Mouse (Mus musculus) MEL (cell line): Measurements from ENCODE around the gene Pde4dip. TPM values are rescaled to one million over a fixed set of nuclear protein-coding genes. Genes with fewer than 3 reads are reported as not detected.

Experiments
- DNase-seq: peaks from one replicate; pipeline ENCODE4 v3.0.0; 2011; ENCODE audit warnings: low read depth, low spot score
- H3K27ac ChIP-seq: 2 replicates; pipeline ENCODE4 v1.5.1; 2012; ENCODE audit warnings: low read depth, mild to moderate bottlenecking, control low read depth, low read length, moderate library complexity; ENCODE audit not compliant: control insufficient read depth
- H3K27me3 ChIP-seq, 2 experiments: fragments of 150-350 bp in 1 of 2; sonication (generic) in 1 of 2; 2 replicates each; pipeline ENCODE4 v1.6.1; 2012; ENCODE audit warnings: low read length in 2 of 2, mild to moderate bottlenecking in 2 of 2, improper control_type of control experiment in 1 of 2, moderate library complexity in 1 of 2; ENCODE audit not compliant: insufficient read depth in 2 of 2, control insufficient read depth in 1 of 2
- H3K36me3 ChIP-seq, 2 experiments: 2 replicates each; pipeline ENCODE4 v1.6.1; 2012 to 2014; ENCODE audit warnings: low read length in 2 of 2, improper control_type of control experiment in 1 of 2, inconsistent platforms in 1 of 2, mild to moderate bottlenecking in 1 of 2; ENCODE audit not compliant: insufficient read depth in 2 of 2, control insufficient read depth in 1 of 2
- H3K4me1 ChIP-seq, 2 experiments: fragments of 150-350 bp in 1 of 2; sonication (generic) in 1 of 2; 2 replicates each; pipeline ENCODE4 v1.6.1; 2012; ENCODE audit warnings: low read length in 2 of 2, improper control_type of control experiment in 1 of 2, mild to moderate bottlenecking in 1 of 2; ENCODE audit not compliant: insufficient read depth in 2 of 2, control insufficient read depth in 1 of 2
- H3K4me3 ChIP-seq, 2 experiments: fragments of 150-350 bp in 1 of 2; sonication (generic) in 1 of 2; 2 replicates each; pipeline ENCODE4 v1.5.1; 2012; ENCODE audit warnings: low read depth in 2 of 2, low read length in 2 of 2, mild to moderate bottlenecking in 2 of 2, moderate library complexity in 2 of 2, control low read depth in 1 of 2, improper control_type of control experiment in 1 of 2; ENCODE audit not compliant: control insufficient read depth in 1 of 2, insufficient read depth in 1 of 2
- H3K79me2 ChIP-seq: 2 replicates; pipeline ENCODE4 v1.6.1; 2012; ENCODE audit warnings: mild to moderate bottlenecking, low read length, moderate library complexity; ENCODE audit not compliant: control insufficient read depth, poor library complexity, insufficient read depth
- H3K9ac ChIP-seq: 2 replicates; pipeline ENCODE4 v1.6.1; 2012; ENCODE audit warnings: low read depth, mild to moderate bottlenecking, control low read depth, low read length, moderate library complexity; ENCODE audit not compliant: control insufficient read depth, poor library complexity, severe bottlenecking
- H3K9me3 ChIP-seq: fragments of 150-350 bp; sonication (generic); replicated peaks from 2 replicates; pipeline ENCODE4 v1.6.1; 2012; ENCODE audit warnings: mild to moderate bottlenecking, low read length, improper control_type of control experiment, moderate library complexity; ENCODE audit not compliant: insufficient read depth
- CHD1 ChIP-seq: IDR thresholded peaks from 2 replicates; pipeline ENCODE4 v1.6.1; 2012; ENCODE audit warnings: low read depth, mild to moderate bottlenecking, inconsistent platforms, low read length, improper control_type of control experiment
- CTCF ChIP-seq, 3 experiments: IDR thresholded peaks in 2 of 3; conservative IDR thresholded peaks in 1 of 3; 2 replicates each; pipeline ENCODE4 v1.5.1; 2011 to 2012; ENCODE audit warnings: low read length in 3 of 3, low read depth in 2 of 3, mild to moderate bottlenecking in 2 of 3, improper control_type of control experiment in 1 of 3, inconsistent platforms in 1 of 3, mixed read lengths in 1 of 3, moderate library complexity in 1 of 3; ENCODE audit not compliant: control insufficient read depth in 1 of 3, insufficient read depth in 1 of 3, poor library complexity in 1 of 3, severe bottlenecking in 1 of 3
- E2F4 ChIP-seq: IDR thresholded peaks from 2 replicates; pipeline ENCODE4 v1.6.1; 2011; ENCODE audit warnings: low read depth, low read length, improper control_type of control experiment, borderline replicate concordance
- EP300 ChIP-seq, 2 experiments: IDR thresholded peaks; 2 replicates each; pipeline ENCODE4 v1.6.1; 2011; ENCODE audit warnings: improper control_type of control experiment in 2 of 2, low read length in 2 of 2, low read depth in 1 of 2, mild to moderate bottlenecking in 1 of 2
- ETS1 ChIP-seq: IDR thresholded peaks from 2 replicates; pipeline ENCODE4 v1.6.1; 2012; ENCODE audit warnings: low read depth, mild to moderate bottlenecking, inconsistent platforms, low read length, improper control_type of control experiment, moderate library complexity
- GATA1 ChIP-seq: IDR thresholded peaks from 2 replicates; pipeline ENCODE4 v1.6.1; 2011; ENCODE audit warnings: low read depth, low read length, improper control_type of control experiment
- JUND ChIP-seq: IDR thresholded peaks from 2 replicates; pipeline ENCODE4 v1.6.1; 2011; ENCODE audit warnings: low read depth, mild to moderate bottlenecking, improper control_type of control experiment, low read length
- MAX ChIP-seq: IDR thresholded peaks from 2 replicates; pipeline ENCODE4 v1.6.1; 2011; ENCODE audit warnings: low read length, improper control_type of control experiment
- MAZ ChIP-seq: IDR thresholded peaks from 2 replicates; pipeline ENCODE4 v1.6.1; 2012; ENCODE audit warnings: low read depth, mild to moderate bottlenecking, inconsistent platforms, low read length, improper control_type of control experiment
- MEF2A ChIP-seq: IDR thresholded peaks from 2 replicates; pipeline ENCODE4 v1.6.1; 2014; ENCODE audit warnings: low read depth, mild to moderate bottlenecking, inconsistent platforms, low read length, improper control_type of control experiment; ENCODE audit not compliant: poor library complexity, insufficient replicate concordance, severe bottlenecking; ENCODE audit errors: extremely low read depth
- MYB ChIP-seq: IDR thresholded peaks from 2 replicates; pipeline ENCODE4 v1.6.1; 2011; ENCODE audit warnings: mild to moderate bottlenecking, low read depth, low read length, improper control_type of control experiment
- MYC ChIP-seq: IDR thresholded peaks from 2 replicates; pipeline ENCODE4 v1.6.1; 2011; ENCODE audit warnings: low read depth, mild to moderate bottlenecking, low read length, improper control_type of control experiment, moderate library complexity
- NELFE ChIP-seq: IDR thresholded peaks from 2 replicates; pipeline ENCODE4 v1.6.1; 2011; ENCODE audit warnings: low read depth, low read length, improper control_type of control experiment
- POLR2A ChIP-seq, 2 experiments: IDR thresholded peaks; 2 replicates each; pipeline ENCODE4 v1.6.1; 2011 to 2012; ENCODE audit warnings: low read length in 2 of 2, mild to moderate bottlenecking in 2 of 2, control low read depth in 1 of 2, improper control_type of control experiment in 1 of 2, low read depth in 1 of 2, moderate library complexity in 1 of 2; ENCODE audit not compliant: control insufficient read depth in 1 of 2, insufficient read depth in 1 of 2, poor library complexity in 1 of 2
- POLR2AphosphoS2 ChIP-seq: IDR thresholded peaks from 2 replicates; pipeline ENCODE4 v1.6.1; 2011; ENCODE audit warnings: low read length, improper control_type of control experiment
- POLR2AphosphoS5 ChIP-seq: IDR thresholded peaks from 2 replicates; pipeline ENCODE4 v1.6.1; 2012; ENCODE audit warnings: low read depth, borderline replicate concordance, mild to moderate bottlenecking, inconsistent platforms, low read length, moderate library complexity, mixed read lengths
- RAD21 ChIP-seq: IDR thresholded peaks from 2 replicates; pipeline ENCODE4 v1.6.1; 2011; ENCODE audit warnings: mild to moderate bottlenecking, low read depth, low read length, improper control_type of control experiment
- RCOR1 ChIP-seq: IDR thresholded peaks from 2 replicates; pipeline ENCODE4 v1.6.1; 2012; ENCODE audit warnings: low read depth, mild to moderate bottlenecking, inconsistent platforms, low read length, improper control_type of control experiment
- SMC3 ChIP-seq: IDR thresholded peaks from 2 replicates; pipeline ENCODE4 v1.6.1; 2011; ENCODE audit warnings: low read depth, low read length, improper control_type of control experiment
- TBP ChIP-seq: IDR thresholded peaks from 2 replicates; pipeline ENCODE4 v1.8.0; 2011; ENCODE audit warnings: low read depth, low read length, improper control_type of control experiment
- TCF12 ChIP-seq: IDR thresholded peaks from 2 replicates; pipeline ENCODE4 v1.6.1; 2014; ENCODE audit warnings: low read depth, mild to moderate bottlenecking, inconsistent platforms, low read length, improper control_type of control experiment, moderate library complexity
- ZKSCAN1 ChIP-seq: IDR thresholded peaks from 2 replicates; pipeline ENCODE4 v1.6.1; 2012; ENCODE audit warnings: low read depth, mild to moderate bottlenecking, inconsistent platforms, low read length, improper control_type of control experiment, moderate library complexity
- ZNF384 ChIP-seq: IDR thresholded peaks from 2 replicates; pipeline ENCODE4 v1.6.1; 2012; ENCODE audit warnings: low read depth, mild to moderate bottlenecking, inconsistent platforms, low read length, improper control_type of control experiment
- polyA plus RNA-seq, 2 experiments: library from polyadenylated mRNA; stranded (reverse) in 1 of 2; unstranded in 1 of 2; fragments of >175 nt in 1 of 2; fragments of >200 nt in 1 of 2; gene quantifications; 2 replicates each; pipeline versions ENCODE4 v1.2.1 to v1.2.4; 2012; ENCODE audit warnings: low replicate concordance in 2 of 2, low read depth in 1 of 2; ENCODE audit not compliant: insufficient read length in 2 of 2, insufficient read depth in 1 of 2, missing spikeins in 1 of 2
- total RNA-seq: library from RNA; depleted of rRNA; stranded (reverse); fragments of 300-350 nt; gene quantifications from 2 replicates; pipeline ENCODE4 v1.2.3, GENCODE M21; 2012

Gene Pde4dip
- total and polyA plus RNA-seq, 3 experiments, result 47.6 to 52.4 TPM; not detected in 1

- peak; percentile 90 for TF ChIP-seq MYC
- TF ChIP-seq MAX, result peak; percentile 86
- TF ChIP-seq ZNF384, result no peak
- no peak for TF ChIP-seq E2F4
- TF ChIP-seq POLR2AphosphoS5, result no peak
- no peak for TF ChIP-seq MEF2A
- TF ChIP-seq NELFE, result no peak
These were observed 38.8 kb upstream of the Pde4dip start (continued) for GRCm38 (mm10) chr3:97927322-97927721.

GRCm38 (mm10) chr3:97925246-97925645 lies 36.7 kb upstream of the Pde4dip start:
- Histone ChIP-seq H3K27me3 (no peaks in the 10 kb centered on the region), H3K4me1 (peaks cover 13% of the 10 kb centered on the region in 2 experiments), H3K36me3 (peaks cover 2 to 19% of the 10 kb centered on the region in 2 experiments; a peak in 3 of 4 replicates), H3K27ac (no peak overlapping the region), H3K9ac (no peak overlapping the region), H3K4me3 (no peak overlapping the region), H3K79me2 (no peaks in the 10 kb centered on the region), H3K9me3 (no peaks in the 10 kb centered on the region)
- DNase-seq, result no peak
- TF ChIP-seq POLR2AphosphoS5 (no peak), ETS1 (no peak), MAX (no peak), ZKSCAN1 (no peak), TCF12 (no peak), ZNF384 (no peak), RCOR1 (no peak), MYB (no peak), NELFE (no peak), POLR2AphosphoS2 (no peak), EP300 (IDR thresholded peaks at IDR 0.05; ENCODE audit: low read depth in 1 of 2, low read length in 2 of 2) (no peak), RAD21 (no peak), GATA1 (no peak), CHD1 (no peak), POLR2A (IDR thresholded peaks at IDR 0.05; ENCODE audit: control insufficient read depth in 1 of 2, insufficient read depth in 1 of 2, low read depth in 1 of 2, low read length in 2 of 2, poor library complexity in 1 of 2) (no peak), JUND (no peak), SMC3 (no peak), CTCF (IDR thresholded peaks at IDR 0.05 in 2 of 3, conservative IDR thresholded peaks at IDR 0.05 in 1 of 3; ENCODE audit: control insufficient read depth in 1 of 3, insufficient read depth in 1 of 3, low read depth in 2 of 3, low read length in 3 of 3, poor library complexity in 1 of 3, severe bottlenecking in 1 of 3) (no peak), TBP (no peak), MAZ (no peak)
